Mouse (Mus musculus) liver, embryonic 16.5 days (tissue): ENCODE data around the gene Clip2. TPM values are rescaled to one million over a fixed set of nuclear protein-coding genes. Genes with fewer than 3 reads are reported as not detected.

Source experiments
- ATAC-seq: fragments of 200-750 bp; cut with Nextera tagmentation; 2 replicates; pipeline ENCODE4 v1.8.0; 2017; ENCODE audit warnings: low read depth, mild to moderate bottlenecking, moderate number of reproducible peaks, moderate library complexity
- H3K27ac ChIP-seq: fragments of 300-500 bp; sonication (generic); 2 replicates; pipeline ENCODE4 v1.5.1; 2014; ENCODE audit warnings: mild to moderate bottlenecking, low read length
- H3K27me3 ChIP-seq: fragments of 300-500 bp; sonication (generic); 2 replicates; pipeline ENCODE4 v1.6.1; 2014; ENCODE audit warnings: low read depth, low read length, mixed read lengths; ENCODE audit not compliant: control insufficient read depth, insufficient read depth
- H3K36me3 ChIP-seq: fragments of 300-500 bp; sonication (generic); 2 replicates; pipeline ENCODE4 v1.6.1; 2014; ENCODE audit warnings: mild to moderate bottlenecking; ENCODE audit not compliant: control insufficient read depth, insufficient read depth
- H3K4me1 ChIP-seq: fragments of 300-500 bp; sonication (generic); 2 replicates; pipeline ENCODE4 v1.6.1; 2014; ENCODE audit warnings: low read depth, low read length, mixed read lengths; ENCODE audit not compliant: control insufficient read depth
- H3K4me2 ChIP-seq: fragments of 300-500 bp; sonication (generic); 2 replicates; pipeline ENCODE4 v1.6.1; 2014; ENCODE audit warnings: low read depth, low read length, mixed read lengths
- H3K4me3 ChIP-seq: fragments of 300-500 bp; sonication (generic); 2 replicates; pipeline ENCODE4 v1.5.1; 2014; ENCODE audit warnings: low read depth, mild to moderate bottlenecking, low read length
- H3K9ac ChIP-seq: fragments of 300-500 bp; sonication (generic); 2 replicates; pipeline ENCODE4 v1.6.1; 2014; ENCODE audit warnings: low read depth, low read length
- H3K9me3 ChIP-seq: fragments of 300-500 bp; sonication (generic); replicated peaks from 2 replicates; pipeline ENCODE4 v1.6.1; 2016; ENCODE audit warnings: low read length; ENCODE audit not compliant: control insufficient read depth
- WGBS: fragments of 180-500 bp; shearing (Covaris S2); extraction: QIAGEN DNeasy Blood & Tissue Kit; methylation state at CpG from one replicate; pipeline ENCODE4 v1.1.7; 2014; ENCODE audit not compliant: insufficient replicate concordance; 5-methylcytosine and 5-hydroxymethylcytosine counted together
- polyA plus RNA-seq: library from polyadenylated mRNA; unstranded; fragments of >200 nt; fragmentation: Nextera tagmentation; extraction: Ambion mirVana; gene quantifications from 2 replicates; pipeline ENCODE4 v1.2.1, GENCODE M21; 2015

The Clip2 gene
- polyA plus RNA-seq, 1 experiment from 2014 or later: 0.48 TPM

DNA sequence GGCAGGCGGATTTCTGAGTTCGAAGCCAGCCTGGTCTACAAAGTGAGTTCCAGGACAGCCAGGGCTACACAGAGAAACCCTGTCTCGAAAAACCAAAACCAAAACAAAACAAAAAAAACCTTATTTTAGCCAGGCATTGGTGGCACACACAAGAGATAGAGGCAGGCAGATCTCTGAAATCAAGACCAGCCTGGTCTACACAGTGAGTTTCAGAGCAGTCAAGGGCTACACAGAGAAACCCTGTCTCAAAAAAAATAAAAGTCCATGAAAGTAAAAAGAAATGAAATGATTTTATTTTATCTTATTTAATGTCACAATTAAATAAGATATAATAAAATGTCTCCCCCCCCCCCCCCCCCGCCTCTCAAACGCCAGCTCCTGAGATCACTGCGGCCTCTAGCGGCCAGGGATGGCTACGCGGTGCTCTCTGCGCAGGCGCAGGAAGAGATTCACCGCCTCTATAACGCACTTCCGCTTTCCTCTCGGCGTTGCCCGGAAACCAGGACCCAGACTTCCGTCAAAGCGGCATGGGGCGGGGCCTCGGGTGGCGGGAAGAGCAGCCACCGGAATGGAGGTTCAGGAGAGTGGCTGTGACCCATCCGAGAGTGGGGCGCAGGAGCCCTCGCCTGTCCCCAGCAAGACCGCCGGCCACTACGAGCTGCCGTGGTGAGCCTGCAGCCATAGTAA is 30.1 kb upstream of the Clip2 start:
- Histone ChIP-seq H3K9me3 (no peaks in the 10 kb centered on the region), H3K27me3 (no peaks in the 10 kb centered on the region), H3K36me3 (no peaks in the 10 kb centered on the region), H3K9ac (peak overlapping the region; percentile 93), H3K4me1 (peaks cover 17% of the 10 kb centered on the region), H3K4me3 (peak overlapping the region; percentile 95), H3K4me2 (peak overlapping the region; percentile 81), H3K27ac (peak overlapping the region; percentile 72)
- 7% methylated on average over 30 of the region's 30 CpGs for WGBS
- peak; percentile 97 for ATAC-seq

DNA sequence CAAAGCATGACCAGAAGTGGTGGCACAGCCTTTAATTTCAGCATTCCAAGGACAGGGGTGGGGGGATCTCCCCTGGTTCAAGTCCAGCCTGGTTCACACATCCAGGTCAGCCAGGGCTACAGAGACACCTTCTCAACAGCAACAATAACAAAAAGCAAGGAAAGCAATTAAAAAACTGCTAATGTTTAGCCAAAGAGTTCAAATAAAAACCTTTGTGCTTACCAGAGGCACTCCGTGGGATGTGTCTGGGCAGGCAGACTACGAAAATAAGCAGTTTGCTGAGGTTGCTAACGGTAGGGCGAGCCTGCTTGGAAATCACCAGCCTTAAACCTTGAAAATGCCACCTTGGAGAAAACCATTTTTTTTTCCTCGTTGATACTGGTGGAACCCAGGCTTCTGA is 28.9 kb upstream of the Clip2 start, which contains the start of gene Rfc2:
Gene Rfc2, plus strand, starts transcription at position 221 of the 400 bp plus-strand sequence.
- H3K9ac ChIP-seq: no peak within 1 kb of the TSS
- H3K36me3 ChIP-seq: no peaks in the 10 kb centered on the region
- no peaks in the 10 kb centered on the region for H3K9me3 ChIP-seq
- peaks cover 23% of the 10 kb centered on the region for H3K4me1 ChIP-seq
- WGBS: 83% methylated on average over 5 of the region's 5 CpGs
- no peaks in the 10 kb centered on the region for H3K27me3 ChIP-seq
- H3K27ac ChIP-seq: no peak within 1 kb of the TSS
- peak within 1 kb of the TSS; percentile 18; the same call in 1 of the 2 replicates for H3K4me2 ChIP-seq
- ATAC-seq: no peak
- no peak within 1 kb of the TSS for H3K4me3 ChIP-seq

DNA sequence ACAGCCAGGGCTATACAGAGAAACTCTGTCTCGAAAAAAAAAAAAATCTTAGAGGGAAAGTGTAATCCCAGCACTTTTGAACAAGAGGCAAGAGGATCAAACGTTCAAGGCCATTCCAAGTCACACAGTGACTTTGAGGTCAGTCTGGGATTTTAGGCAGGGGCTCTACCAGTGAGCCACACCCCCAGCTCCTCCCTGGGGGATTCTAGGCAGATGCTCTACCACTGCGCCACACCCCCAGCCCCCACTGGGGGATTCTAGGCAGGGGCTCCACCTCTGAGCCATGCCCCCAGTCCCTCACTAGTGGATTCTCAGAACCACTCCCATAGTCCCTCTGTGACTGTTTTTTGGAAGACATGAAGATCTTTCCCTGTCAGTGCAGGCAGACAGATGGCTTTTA is 26.9 kb upstream of the Clip2 start:
- Histone ChIP-seq H3K9ac (no peak overlapping the region), H3K4me3 (no peak overlapping the region), H3K4me2 (no peak overlapping the region), H3K27ac (no peak overlapping the region), H3K27me3 (no peaks in the 10 kb centered on the region), H3K36me3 (no peaks in the 10 kb centered on the region), H3K4me1 (peaks cover 20% of the 10 kb centered on the region), H3K9me3 (no peaks in the 10 kb centered on the region)
- ATAC-seq: no peak
- WGBS: 60% methylated on average over 3 of the region's 3 CpGs

DNA sequence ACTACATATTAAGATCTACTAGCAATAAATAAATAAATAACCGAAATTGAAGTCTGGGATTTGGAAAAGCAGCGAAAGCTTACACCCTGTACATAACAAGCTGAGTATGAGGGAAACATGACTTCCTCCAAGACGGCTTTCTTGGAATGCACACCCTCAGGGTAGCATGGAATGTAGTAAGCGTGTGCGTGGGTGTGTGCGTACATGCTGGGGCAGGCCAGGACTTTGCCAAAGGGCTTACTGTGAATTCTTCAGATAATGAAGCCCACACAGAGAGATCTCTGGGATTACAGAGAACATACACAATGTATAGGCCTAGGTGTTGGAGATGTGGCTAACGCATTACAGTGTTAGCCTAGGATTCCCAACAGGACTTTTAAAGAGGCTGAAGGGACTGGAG is 25.3 kb upstream of the Clip2 start:
- no peak overlapping the region for H3K4me2 ChIP-seq

DNA sequence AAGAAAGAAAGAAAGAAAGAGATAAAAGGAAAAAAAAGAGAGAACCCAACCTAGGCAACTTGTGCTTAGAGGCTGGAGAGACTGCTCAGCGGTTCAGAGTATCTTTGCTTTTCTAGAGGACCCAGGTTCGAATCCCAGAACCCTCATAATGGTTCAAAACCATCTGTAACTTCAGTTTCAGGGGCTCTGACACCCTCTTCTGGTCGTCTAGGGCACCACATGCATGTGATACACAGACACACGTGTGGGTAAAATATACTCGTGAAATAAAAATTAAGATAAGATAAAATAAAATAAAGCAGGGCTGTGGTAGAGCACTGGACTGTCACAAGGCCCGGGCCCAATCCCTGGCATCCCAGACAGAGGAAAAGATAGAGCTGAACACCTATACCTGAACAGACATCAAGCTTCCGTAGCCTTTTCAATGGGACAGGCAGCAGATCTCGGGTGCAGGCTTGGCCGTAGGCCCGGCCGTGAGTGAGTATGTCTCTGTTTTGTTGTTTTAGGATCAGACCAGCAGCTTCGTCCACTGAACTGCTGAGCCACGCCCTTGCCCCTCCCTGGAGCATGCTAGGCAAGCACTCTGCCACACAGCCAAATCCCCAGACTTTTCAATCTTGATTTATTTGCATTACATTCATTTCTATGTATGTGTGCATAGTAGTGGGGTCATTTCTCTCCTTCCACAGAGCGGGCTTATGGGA is 24.4 kb upstream of the Clip2 start:
- H3K27me3 ChIP-seq: no peaks in the 10 kb centered on the region
- no peak for ATAC-seq
- no peak overlapping the region for H3K4me3 ChIP-seq
- no peak overlapping the region for H3K27ac ChIP-seq
- no peak overlapping the region for H3K4me2 ChIP-seq
- H3K9me3 ChIP-seq: no peaks in the 10 kb centered on the region
- H3K4me1 ChIP-seq: peaks cover 22% of the 10 kb centered on the region
- no peak overlapping the region for H3K9ac ChIP-seq
- WGBS: 56% methylated on average over 14 of the region's 14 CpGs
- H3K36me3 ChIP-seq: no peaks in the 10 kb centered on the region

More for the DNA sequence above, 25.3 kb upstream of the Clip2 start:
- Histone ChIP-seq H3K9ac (no peak overlapping the region), H3K36me3 (no peaks in the 10 kb centered on the region), H3K27ac (no peak overlapping the region), H3K9me3 (no peaks in the 10 kb centered on the region), H3K27me3 (no peaks in the 10 kb centered on the region), H3K4me1 (peaks cover 14% of the 10 kb centered on the region), H3K4me3 (no peak overlapping the region)
- whole genome bisulfite sequencing: 79% methylated on average over 7 of the region's 7 CpGs
- no peak for ATAC-seq

DNA sequence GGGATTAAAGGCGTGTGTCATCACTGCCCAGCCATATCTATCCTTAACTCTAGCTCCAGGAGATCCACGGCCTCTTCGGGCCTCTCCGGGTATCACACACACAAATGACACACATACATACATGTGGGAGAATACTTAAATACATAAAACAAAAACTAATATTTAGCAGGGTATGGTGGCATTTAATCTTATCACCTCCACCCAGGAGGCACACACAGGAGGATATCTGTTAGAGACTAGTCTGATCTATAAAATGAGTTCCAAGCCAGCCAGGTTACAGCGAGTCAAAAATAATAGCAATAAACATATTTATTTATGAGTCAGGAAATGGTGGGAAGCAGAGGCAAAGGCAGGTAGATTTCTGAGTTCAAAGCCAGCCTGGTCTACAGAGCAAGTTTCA is 23.6 kb upstream of the Clip2 start:
- H3K27ac ChIP-seq: no peak overlapping the region
- no peak overlapping the region for H3K4me2 ChIP-seq
- H3K36me3 ChIP-seq: no peaks in the 10 kb centered on the region
- no peak overlapping the region for H3K9ac ChIP-seq
- no peak overlapping the region for H3K4me3 ChIP-seq
- ATAC-seq: no peak
- H3K27me3 ChIP-seq: no peaks in the 10 kb centered on the region
- H3K9me3 ChIP-seq: no peaks in the 10 kb centered on the region
- 68% methylated on average over 5 of the region's 5 CpGs for WGBS
- peaks cover 22% of the 10 kb centered on the region for H3K4me1 ChIP-seq

DNA sequence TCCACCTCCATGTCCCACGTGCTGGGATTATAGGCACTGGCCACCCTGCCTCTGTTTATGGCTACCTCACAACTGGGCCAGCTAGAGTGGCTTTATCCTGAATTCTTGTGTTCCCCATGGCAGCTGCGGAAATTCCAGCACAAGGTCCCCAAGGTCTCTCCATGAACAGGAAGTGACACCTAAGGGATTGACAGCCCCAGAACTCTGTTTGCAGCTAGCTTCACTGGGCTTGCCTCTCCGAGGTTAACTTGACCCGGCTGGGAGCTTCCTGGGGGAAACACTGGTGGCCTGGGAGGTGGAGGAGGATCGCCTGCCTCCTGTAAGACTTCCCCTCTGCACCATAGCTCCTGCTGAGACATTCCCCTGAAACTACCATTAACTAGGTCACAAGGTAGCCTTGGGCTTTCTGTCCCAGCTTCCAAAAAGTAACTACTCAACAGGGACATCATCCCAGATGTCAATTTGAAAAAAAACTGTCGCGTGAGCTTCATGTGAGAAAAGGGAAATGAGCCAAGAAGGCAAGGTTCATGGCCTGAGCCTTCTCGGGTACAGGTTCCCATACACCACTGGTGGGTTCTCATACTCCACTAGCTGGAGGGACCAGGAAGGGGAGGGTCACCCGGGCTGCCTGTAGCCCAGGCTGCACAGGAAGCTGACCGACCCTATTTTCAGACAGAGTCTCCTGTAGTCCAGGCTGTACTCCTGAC is 20.4 kb upstream of the Clip2 start:
- Histone ChIP-seq H3K4me3 (peak overlapping the region; percentile 59), H3K27ac (no peak overlapping the region; the same call in 1 of the 2 replicates), H3K9ac (no peak overlapping the region), H3K4me2 (peak overlapping the region; percentile 77), H3K9me3 (no peaks in the 10 kb centered on the region), H3K27me3 (no peaks in the 10 kb centered on the region), H3K4me1 (peaks cover 22% of the 10 kb centered on the region), H3K36me3 (no peaks in the 10 kb centered on the region)
- no peak for ATAC-seq
- WGBS: 20% methylated on average over 10 of the region's 10 CpGs

DNA sequence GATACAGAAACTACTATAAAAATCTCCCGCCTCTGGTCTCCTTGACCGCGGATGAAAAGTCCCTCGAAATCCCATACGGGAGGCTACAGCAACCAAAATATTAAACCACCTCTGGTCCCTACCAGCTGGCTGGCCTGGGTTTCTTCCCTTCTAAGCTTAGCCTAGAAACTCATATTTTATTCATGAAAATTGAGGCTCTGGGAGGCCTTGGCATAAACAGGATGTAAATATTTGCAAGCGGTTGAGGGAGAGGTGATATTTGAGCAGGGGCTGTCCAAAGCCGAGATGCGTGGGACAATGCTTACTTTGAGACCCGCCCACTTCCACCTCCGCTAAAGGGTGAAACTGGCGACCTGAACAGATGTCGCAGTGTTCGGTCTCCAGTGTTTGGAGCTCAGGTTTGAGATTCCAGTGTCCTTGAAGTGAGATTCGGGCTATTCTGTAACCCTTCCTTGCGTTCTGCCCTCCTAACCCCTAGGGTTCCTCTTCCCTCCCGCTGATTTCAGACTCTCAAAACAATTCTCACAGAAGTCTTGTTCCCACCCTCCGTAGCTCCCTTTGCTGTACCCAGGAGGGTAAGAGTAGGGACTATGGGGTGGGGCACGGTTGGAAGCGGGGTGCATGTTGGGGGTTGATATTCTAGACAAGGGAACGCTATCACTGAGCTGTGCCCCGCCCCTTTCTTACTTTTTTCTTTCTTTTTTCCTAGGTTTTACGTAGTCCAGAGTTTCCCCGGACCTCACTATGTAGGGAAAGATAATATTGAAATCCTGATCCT is 19.7 kb upstream of the Clip2 start:
- 1% methylated on average over 23 of the region's 23 CpGs for WGBS
- peak overlapping the region; percentile 59 for H3K4me3 ChIP-seq
- H3K4me1 ChIP-seq: peaks cover 20% of the 10 kb centered on the region
- peak overlapping the region; percentile 33; the same call in 1 of the 2 replicates for H3K27ac ChIP-seq
- H3K36me3 ChIP-seq: no peaks in the 10 kb centered on the region
- no peaks in the 10 kb centered on the region for H3K27me3 ChIP-seq
- peak overlapping the region; percentile 47 for H3K9ac ChIP-seq
- H3K4me2 ChIP-seq: peak overlapping the region; percentile 77
- peak; percentile 70 for ATAC-seq
- H3K9me3 ChIP-seq: no peaks in the 10 kb centered on the region
